Mouse (Mus musculus) CH12.LX (cell line): ENCODE results near the gene C330021F23Rik.

Source experiments
- CTCF ChIP-seq, 2 experiments: IDR thresholded peaks in 1 of 2; conservative IDR thresholded peaks in 1 of 2; 2 replicates each; pipeline ENCODE4 v1.5.1; 2011 to 2012; ENCODE audit warnings: low read depth in 2 of 2, low read length in 2 of 2, improper control_type of control experiment in 1 of 2, inconsistent platforms in 1 of 2, mild to moderate bottlenecking in 1 of 2, moderate library complexity in 1 of 2
- EP300 ChIP-seq: IDR thresholded peaks from 2 replicates; pipeline ENCODE4 v1.6.1; 2011; ENCODE audit warnings: low read length, improper control_type of control experiment
- ETS1 ChIP-seq: conservative IDR thresholded peaks from 2 replicates; pipeline ENCODE4 v1.6.1; 2012; ENCODE audit warnings: low read depth, mild to moderate bottlenecking, inconsistent platforms, low read length, improper control_type of control experiment, moderate library complexity
- IRF4 ChIP-seq: IDR thresholded peaks from 2 replicates; pipeline ENCODE4 v1.6.1; 2014; ENCODE audit warnings: low read depth, mild to moderate bottlenecking, inconsistent platforms, low read length, improper control_type of control experiment
- KAT2A ChIP-seq: IDR thresholded peaks from 2 replicates; pipeline ENCODE4 v1.6.1; 2012; ENCODE audit warnings: low read length, improper control_type of control experiment, inconsistent platforms; ENCODE audit not compliant: insufficient replicate concordance
- MAX ChIP-seq: IDR thresholded peaks from 2 replicates; pipeline ENCODE4 v1.6.1; 2011; ENCODE audit warnings: low read length, improper control_type of control experiment
- MXI1 ChIP-seq: IDR thresholded peaks from 2 replicates; pipeline ENCODE4 v1.6.1; 2011; ENCODE audit warnings: mild to moderate bottlenecking, low read depth, low read length, improper control_type of control experiment
- POLR2A ChIP-seq: IDR thresholded peaks from 2 replicates; pipeline ENCODE4 v1.6.1; 2011; ENCODE audit warnings: low read depth, mild to moderate bottlenecking, improper control_type of control experiment, low read length
- POLR2AphosphoS2 ChIP-seq: IDR thresholded peaks from 2 replicates; pipeline ENCODE4 v1.6.1; 2011; ENCODE audit warnings: low read depth, low read length, improper control_type of control experiment
- USF1 ChIP-seq: IDR thresholded peaks from 2 replicates; pipeline ENCODE4 v1.6.1; 2014; ENCODE audit warnings: low read depth, mild to moderate bottlenecking, inconsistent platforms, low read length, improper control_type of control experiment
- USF2 ChIP-seq: conservative IDR thresholded peaks from 2 replicates; pipeline ENCODE4 v1.6.1; 2011; ENCODE audit warnings: low read depth, low read length, improper control_type of control experiment
- ZC3H11A ChIP-seq: IDR thresholded peaks from 2 replicates; pipeline ENCODE4 v1.6.1; 2012; ENCODE audit warnings: low read depth, mild to moderate bottlenecking, inconsistent platforms, low read length, improper control_type of control experiment
- ZNF384 ChIP-seq: IDR thresholded peaks from 2 replicates; pipeline ENCODE4 v1.6.1; 2012; ENCODE audit warnings: low read depth, low read length, improper control_type of control experiment, inconsistent platforms

DNA sequence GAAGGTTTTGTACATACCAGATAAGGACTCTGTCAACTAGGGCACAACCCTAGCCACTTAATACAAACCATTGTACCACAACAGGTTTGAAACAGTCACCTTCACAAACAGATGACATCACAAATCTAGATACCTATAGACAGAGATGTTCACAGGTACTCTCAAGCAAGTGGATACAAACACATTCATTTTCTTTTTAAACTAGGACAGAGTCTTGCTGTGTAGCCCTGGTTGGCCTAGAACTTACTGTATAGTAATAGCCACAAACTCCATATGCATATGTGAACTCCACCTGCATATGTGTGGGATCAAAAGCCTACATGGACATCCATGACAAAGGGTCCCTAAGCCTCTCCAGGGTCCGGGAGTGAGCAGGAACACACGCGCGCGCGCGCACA, 19.2 kb downstream of the C330021F23Rik start, which contains the start of gene Camsap3:
- TF ChIP-seq EP300, result no peak
- TF ChIP-seq MXI1, result no peak
- TF ChIP-seq CTCF (conservative IDR thresholded peaks at IDR 0.05 in 1 of 2, IDR thresholded peaks at IDR 0.05 in 1 of 2; ENCODE audit: low read depth in 2 of 2, low read length in 2 of 2), result no peak
- TF ChIP-seq USF1, result no peak
- no peak for TF ChIP-seq USF2
- no peak for TF ChIP-seq POLR2A
- no peak for TF ChIP-seq IRF4
- no peak for TF ChIP-seq ZNF384
- TF ChIP-seq KAT2A, result no peak
- TF ChIP-seq MAX, result no peak
- no peak for TF ChIP-seq ZC3H11A
- no peak for TF ChIP-seq ETS1
- no peak for TF ChIP-seq POLR2AphosphoS2
